Mouse (Mus musculus) c-Kit-positive CD71-positive TER-119-positive erythroid progenitor cells, embryonic 14.5 days (primary cell): Measurements from ENCODE around the gene Dyrk1b.
"Not testable (repeated sequence)": the region's sequence is repeated elsewhere in the genome, so short reads cannot be mapped to it uniquely, and the experiment has no call there.

Experiments used
- DNase-seq: peaks from one replicate; pipeline ENCODE4 v3.0.0-alpha.2; 2013; ENCODE audit warnings: low spot score

Dyrk1b gene

GRCm38 (mm10) chr7:28195414-28196098 is 16.3 kb downstream of the Dyrk1b start:
- no peak for DNase-seq

DNA sequence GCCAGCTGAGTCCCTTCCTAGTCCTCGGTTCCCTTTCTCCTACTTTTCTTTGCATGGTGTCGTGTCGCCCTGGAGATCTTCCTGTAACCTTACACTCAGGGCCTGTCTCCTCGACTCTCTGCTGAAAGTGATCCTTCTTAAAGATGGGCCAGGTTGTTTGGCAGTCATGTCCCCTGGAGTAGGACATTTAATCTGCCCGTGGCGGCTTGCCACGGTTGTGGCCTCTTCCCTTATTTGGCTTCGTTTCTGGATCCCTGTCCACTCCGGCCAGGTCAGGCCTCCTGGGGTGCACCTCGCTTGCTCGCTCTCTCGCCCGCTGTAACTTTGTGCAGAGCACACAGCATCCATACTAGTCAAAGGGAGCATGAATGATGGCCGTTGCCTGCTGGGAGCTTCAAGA is 17.3 kb downstream of the Dyrk1b start:
- no peak for DNase-seq

DNA sequence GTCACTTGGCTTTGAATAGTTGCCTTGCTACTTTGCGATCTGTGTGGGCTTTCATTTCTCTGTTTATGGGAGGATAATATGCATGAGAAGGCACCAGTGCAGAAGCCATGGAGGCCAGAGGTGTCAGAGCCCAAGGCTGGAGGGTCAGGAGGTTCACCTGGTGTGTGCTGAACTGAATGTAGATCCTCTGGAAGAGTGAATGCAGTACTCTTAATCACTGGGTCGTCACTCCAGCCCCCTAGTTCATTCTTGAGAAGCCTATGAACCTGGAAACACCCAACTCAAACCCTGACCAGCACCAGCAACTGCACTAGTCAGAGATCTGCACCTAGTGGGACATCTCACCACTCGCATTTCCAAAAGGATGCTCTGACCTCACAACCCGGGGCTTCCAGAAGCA is 19.8 kb downstream of the Dyrk1b start:
- no peak for DNase-seq

- DNase-seq: no peak
Measured at GRCm38 (mm10) chr7:28203207-28204108, 24.2 kb downstream of the Dyrk1b start.

GRCm38 (mm10) chr7:28206044-28206600 is 26.9 kb downstream of the Dyrk1b start:
- no peak for DNase-seq

DNA sequence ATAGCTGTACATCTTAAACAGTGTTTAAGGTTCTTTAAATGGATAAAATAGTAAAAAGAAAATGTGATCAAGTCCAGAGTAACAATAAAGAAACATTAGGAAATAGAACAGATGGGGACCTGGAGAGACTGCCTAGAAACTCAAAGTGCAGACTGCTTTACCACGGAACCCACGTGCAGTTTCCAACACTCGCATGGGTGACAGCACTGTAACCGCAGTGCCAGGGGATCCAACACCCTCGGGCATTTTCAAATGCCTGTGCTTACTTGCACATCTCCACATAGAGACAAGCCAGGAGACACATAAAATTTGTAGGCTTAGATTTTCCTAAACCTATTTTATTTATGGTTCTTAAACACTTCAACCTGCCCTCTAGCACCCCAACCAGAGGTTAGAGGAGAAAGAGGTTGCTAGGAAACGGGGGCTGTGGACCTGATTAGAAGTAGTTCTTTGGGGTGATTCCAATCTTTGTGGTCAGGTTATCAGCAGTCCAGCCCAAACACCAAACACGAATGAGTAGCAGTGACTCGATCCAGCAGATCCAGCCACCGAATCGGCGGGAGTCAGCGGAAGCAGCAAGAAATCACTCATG is 29.2 kb downstream of the Dyrk1b start:
- DNase-seq: no peak

- no peak for DNase-seq
Measured at GRCm38 (mm10) chr7:28208988-28209508, 29.8 kb downstream of the Dyrk1b start.

DNA sequence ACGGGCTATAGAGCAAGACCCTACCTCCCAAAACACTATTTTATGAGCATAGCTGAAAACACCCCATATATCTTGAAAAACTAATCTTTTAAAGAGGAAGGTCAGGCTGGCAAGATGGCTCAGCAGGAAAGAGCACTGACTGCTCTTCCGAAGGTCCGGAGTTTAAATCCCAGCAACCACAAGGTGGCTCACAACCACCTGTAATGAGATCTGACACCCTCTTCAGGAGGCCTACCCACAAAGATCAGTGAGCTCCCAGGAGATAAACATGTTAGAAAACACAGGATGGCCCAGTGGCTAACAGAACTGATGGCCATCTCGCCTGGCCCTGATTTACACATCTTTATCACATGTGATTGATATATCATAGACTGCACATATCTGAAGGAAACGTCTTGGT is 31.5 kb downstream of the Dyrk1b start:
- DNase-seq: no peak

DNA sequence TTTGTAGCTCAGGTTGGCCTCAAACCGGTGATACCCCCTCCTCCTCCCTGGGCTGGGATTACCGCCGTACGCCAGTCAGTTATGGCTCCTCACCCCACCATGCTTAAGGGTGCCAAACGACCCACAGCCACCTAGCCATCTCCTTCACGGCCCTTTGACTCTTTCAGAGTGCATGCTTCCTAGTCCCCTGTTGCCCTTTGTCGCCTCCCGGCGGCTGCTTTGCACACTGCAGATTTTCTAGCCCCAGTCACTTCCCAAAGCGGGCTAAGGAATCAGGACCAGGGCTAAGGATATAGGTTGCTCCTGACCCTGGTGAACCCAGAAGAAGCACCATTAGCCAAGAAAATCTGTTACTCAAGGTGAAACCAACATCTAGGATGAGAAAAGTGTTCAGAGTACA is 34.9 kb downstream of the Dyrk1b start:
- DNase-seq: peak; percentile 28

DNA sequence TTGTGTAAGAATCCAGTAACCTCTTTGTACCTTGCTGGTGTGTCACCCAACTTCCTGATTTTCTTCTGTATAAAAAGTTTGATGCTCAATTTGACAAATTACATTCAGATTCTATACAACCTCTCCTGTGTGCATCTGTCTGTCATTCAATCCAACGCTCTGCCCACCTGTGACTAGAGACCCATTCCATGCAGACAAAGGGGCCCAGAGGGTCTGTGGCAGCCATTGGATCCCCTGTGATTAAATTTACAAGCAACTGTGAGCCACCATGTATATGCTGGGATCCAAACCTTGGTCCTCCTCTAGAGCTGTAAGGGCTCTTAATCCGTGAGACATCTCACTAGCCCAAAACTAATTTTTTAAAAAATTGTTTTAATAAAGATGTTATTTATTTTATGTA is 36.7 kb downstream of the Dyrk1b start:
- not testable (repeated sequence) for DNase-seq

GRCm38 (mm10) chr7:28217811-28218210 is 38.5 kb downstream of the Dyrk1b start:
- not testable (repeated sequence) for DNase-seq

DNA sequence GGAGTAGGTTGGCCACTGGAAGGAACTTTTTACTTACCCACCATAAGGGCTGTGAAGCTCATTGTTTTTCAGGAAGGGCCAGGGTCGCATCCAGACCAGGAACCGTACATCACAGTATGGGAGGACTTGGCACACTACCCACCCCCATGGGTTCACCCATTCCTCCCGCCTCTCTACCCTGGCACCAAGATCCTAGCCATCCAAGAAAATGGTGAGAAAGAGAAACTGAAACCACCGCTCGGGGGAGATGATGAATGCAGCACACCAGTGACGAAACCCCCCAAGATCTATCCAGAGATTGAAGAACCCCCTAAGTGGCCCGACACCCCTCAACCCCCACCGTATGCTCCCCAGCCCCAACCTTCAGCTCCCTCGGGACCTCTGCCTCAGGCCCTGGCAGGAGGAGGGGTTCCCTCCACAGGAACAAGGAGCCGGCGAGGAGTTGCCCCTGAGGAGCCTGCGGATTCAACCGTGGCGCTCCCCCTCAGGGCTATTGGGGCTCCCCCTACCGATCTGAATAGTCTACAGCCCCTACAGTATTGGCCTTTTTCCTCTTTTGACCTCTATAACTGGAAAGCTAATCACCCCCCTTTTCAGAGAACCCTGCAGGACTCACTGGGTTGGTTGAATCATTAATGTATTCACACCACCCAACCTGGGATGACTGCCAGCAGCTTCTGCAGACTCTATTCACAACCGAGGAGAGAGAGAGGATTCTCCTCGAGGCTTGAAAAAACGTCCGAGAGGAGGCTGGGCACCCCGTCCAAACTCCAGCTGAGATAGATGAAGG is 39.9 kb downstream of the Dyrk1b start:
- DNase-seq: not testable (repeated sequence)

GRCm38 (mm10) chr7:28226836-28227235 is 47.6 kb downstream of the Dyrk1b start:
- DNase-seq: not testable (repeated sequence)

- not testable (repeated sequence) for DNase-seq
Measured at GRCm38 (mm10) chr7:28227421-28227820, 48.2 kb downstream of the Dyrk1b start.
